Mouse (Mus musculus): ENCODE data around the gene Siglecg. TPM values are rescaled to one million over a fixed set of nuclear protein-coding genes. Genes with fewer than 3 reads are reported as not detected.
A peak's percentile ranks its signal among the peaks of the same experiment; 100 is the strongest.

The Siglecg gene
- polyA plus RNA-seq, 1 experiment from 2014 or later, result 0.06 TPM

DNA sequence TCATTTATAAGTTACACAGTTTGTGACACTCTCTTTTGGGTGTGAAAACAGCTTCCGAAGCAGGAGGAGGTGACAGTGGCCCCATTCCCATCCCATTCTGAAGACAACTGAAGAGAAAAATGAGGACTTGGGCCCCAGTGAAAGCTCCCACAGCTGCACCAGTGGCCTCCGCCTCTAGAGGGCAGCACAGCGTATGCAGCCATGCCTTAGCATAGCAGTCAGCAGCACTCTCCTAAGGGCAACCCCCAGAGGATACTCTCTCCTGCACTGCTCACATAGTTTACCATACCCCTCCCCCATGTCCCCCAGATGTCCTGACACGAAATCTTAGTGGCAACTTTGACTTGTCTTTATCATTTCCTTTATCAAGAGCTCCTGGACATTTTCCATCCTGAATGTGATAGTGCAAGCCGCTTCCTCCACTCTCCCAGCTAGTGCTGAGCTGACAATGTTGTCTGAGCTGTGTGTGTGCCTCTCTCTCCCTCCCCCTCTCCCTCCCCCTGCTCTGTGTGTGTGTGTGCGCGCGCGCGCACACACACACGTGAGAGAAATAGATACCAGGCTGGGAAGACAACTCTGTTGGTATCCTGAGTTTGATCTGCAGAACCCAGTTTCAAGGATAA, 15.1 kb downstream of the Siglecg start:
- no peaks in the 10 kb centered on the region for H3K36me3 ChIP-seq
- peak; percentile 65 for ATAC-seq (ENCODE audit: insufficient number of reproducible peaks, low FRiP score, low TSS enrichment, low read depth)
- 13% methylated on average over 11 of the region's 11 CpGs for WGBS
- no peak overlapping the region for H3K4me3 ChIP-seq
- H3K9me3 ChIP-seq, result no peaks in the 10 kb centered on the region
- H3K27me3 ChIP-seq, result no peaks in the 10 kb centered on the region
- 0 out of 2 replicates have a peak, but pooled peaks cover 5% of the 10 kb centered on the region for H3K4me1 ChIP-seq
- no peak overlapping the region for H3K27ac ChIP-seq
- no peak overlapping the region for H3K9ac ChIP-seq
- no peak overlapping the region for H3K4me2 ChIP-seq

DNA sequence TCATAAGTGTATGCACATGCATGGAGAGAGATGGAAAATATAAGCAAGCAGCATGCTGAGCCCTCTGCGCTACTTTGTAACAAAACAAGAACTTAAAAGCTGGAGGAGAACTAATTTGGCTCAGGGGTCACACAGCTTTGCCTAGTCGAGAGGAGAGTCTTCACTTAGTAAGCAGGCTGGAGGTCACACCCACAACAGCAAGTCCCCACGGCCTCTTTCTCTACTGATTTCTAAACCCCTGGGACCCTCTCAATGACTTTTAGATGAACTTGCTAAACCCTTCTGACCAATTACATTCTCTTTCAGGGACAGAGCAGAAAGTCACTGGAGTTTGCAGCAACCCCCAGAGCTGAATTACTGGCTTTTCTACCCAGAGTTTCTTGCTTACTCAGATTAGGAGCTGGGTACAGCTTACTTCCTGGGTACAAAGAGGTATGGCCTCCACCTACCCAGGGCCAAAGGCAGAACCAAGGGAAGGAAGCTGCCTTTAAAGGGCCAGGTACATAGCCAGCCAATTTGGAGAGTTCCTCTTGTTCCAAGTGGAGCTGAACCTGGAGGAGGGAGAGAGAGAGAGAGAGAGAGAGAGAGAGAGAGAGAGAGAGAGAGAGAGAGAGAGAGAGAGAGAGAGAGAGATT, 16.1 kb downstream of the Siglecg start:
- H3K27ac ChIP-seq, result no peak overlapping the region
- no peaks in the 10 kb centered on the region for H3K36me3 ChIP-seq
- H3K4me2 ChIP-seq, result no peak overlapping the region
- H3K27me3 ChIP-seq, result no peaks in the 10 kb centered on the region
- no peak overlapping the region for H3K4me3 ChIP-seq
- H3K9me3 ChIP-seq, result no peaks in the 10 kb centered on the region
- H3K9ac ChIP-seq, result no peak overlapping the region
- H3K4me1 ChIP-seq, result 0 out of 2 replicates have a peak, but pooled peaks cover 5% of the 10 kb centered on the region
- 69% methylated on average over 3 of the region's 3 CpGs for WGBS
- ATAC-seq (ENCODE audit: insufficient number of reproducible peaks, low FRiP score, low TSS enrichment, low read depth), result no peak

DNA sequence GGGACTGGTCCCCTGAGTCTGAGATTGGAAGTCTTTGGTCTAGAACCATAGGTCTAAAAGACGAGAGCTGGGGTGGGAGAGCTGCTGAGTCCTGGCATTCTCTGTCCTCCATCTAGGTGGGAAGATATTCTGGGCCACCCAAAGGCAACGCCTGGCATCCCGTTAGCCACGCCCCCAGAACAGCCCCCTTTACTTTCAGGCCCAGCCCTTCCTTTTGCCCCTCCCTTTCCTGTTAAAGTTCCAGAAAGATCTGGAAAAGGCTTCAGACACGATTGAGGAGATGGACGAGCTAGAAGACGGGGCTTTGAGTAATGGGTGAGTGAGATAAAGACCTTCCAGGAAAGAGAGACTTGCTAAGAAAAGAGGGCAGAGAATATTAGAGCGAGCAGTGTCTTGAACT, 19.4 kb downstream of the Siglecg start, which contains the start of gene Lim2:
Lim2 (plus strand) TSS at position 265 of the 400 bp plus-strand sequence.
- Histone ChIP-seq H3K27me3 (no peaks in the 10 kb centered on the region), H3K4me1 (0 out of 2 replicates have a peak, but pooled peaks cover 5% of the 10 kb centered on the region), H3K36me3 (no peaks in the 10 kb centered on the region), H3K9ac (no peak within 1 kb of the TSS), H3K27ac (no peak within 1 kb of the TSS), H3K9me3 (no peaks in the 10 kb centered on the region), H3K4me2 (no peak within 1 kb of the TSS), H3K4me3 (no peak within 1 kb of the TSS)
- ATAC-seq (ENCODE audit: insufficient number of reproducible peaks, low FRiP score, low TSS enrichment, low read depth), result no peak
- WGBS, result 88% methylated on average over 8 of the region's 8 CpGs

- H3K36me3 ChIP-seq, result no peaks in the 10 kb centered on the region
- no peaks in the 10 kb centered on the region for H3K27me3 ChIP-seq
- H3K9me3 ChIP-seq, result no peaks in the 10 kb centered on the region
- ATAC-seq (ENCODE audit: insufficient number of reproducible peaks, low FRiP score, low TSS enrichment, low read depth), result no peak
- H3K4me1 ChIP-seq, result no peaks in the 10 kb centered on the region
- WGBS, result 54% methylated on average over 4 of the region's 4 CpGs
- no peak overlapping the region for H3K4me3 ChIP-seq
- H3K27ac ChIP-seq, result no peak overlapping the region
- no peak overlapping the region for H3K4me2 ChIP-seq
- no peak overlapping the region for H3K9ac ChIP-seq
Observed at GRCm38 (mm10) chr7:43429500-43429899, 21.5 kb downstream of the Siglecg start.

- no peak overlapping the region for H3K9ac ChIP-seq
- no peaks in the 10 kb centered on the region for H3K36me3 ChIP-seq
- no peak for ATAC-seq (ENCODE audit: insufficient number of reproducible peaks, low FRiP score, low TSS enrichment, low read depth)
- no peaks in the 10 kb centered on the region for H3K4me1 ChIP-seq
- H3K4me3 ChIP-seq, result no peak overlapping the region
- H3K9me3 ChIP-seq, result no peaks in the 10 kb centered on the region
- WGBS, result 70% methylated on average over 4 of the region's 4 CpGs
- no peak overlapping the region for H3K4me2 ChIP-seq
- no peak overlapping the region for H3K27ac ChIP-seq
- H3K27me3 ChIP-seq, result no peaks in the 10 kb centered on the region
Observed at GRCm38 (mm10) chr7:43432891-43433290, 24.9 kb downstream of the Siglecg start.

DNA sequence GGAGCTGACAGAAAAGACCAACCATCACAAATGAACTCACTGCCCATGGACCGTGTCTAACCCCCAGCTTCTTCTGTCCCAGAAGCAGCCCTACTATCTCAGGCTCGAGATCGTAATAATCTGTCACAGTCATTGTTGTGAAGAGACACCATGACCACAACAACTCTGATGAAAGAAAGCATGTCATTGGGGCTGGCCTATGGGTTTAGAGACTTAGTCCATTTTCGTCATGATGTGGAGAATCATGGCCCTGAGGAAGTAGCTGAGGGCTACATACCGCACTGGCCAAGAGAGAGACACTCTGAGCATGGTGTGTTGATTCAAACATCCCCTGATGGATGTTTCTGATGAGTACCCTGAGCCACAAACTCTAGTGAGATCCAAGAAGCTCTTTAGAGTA, 26.7 kb downstream of the Siglecg start:
- Histone ChIP-seq H3K27ac (no peak overlapping the region), H3K9me3 (no peaks in the 10 kb centered on the region), H3K4me3 (no peak overlapping the region), H3K9ac (no peak overlapping the region), H3K27me3 (no peaks in the 10 kb centered on the region), H3K36me3 (no peaks in the 10 kb centered on the region), H3K4me1 (no peaks in the 10 kb centered on the region), H3K4me2 (no peak overlapping the region)
- ATAC-seq (ENCODE audit: insufficient number of reproducible peaks, low FRiP score, low TSS enrichment, low read depth), result no peak
- WGBS, result 85% methylated on average over 5 of the region's 5 CpGs

DNA sequence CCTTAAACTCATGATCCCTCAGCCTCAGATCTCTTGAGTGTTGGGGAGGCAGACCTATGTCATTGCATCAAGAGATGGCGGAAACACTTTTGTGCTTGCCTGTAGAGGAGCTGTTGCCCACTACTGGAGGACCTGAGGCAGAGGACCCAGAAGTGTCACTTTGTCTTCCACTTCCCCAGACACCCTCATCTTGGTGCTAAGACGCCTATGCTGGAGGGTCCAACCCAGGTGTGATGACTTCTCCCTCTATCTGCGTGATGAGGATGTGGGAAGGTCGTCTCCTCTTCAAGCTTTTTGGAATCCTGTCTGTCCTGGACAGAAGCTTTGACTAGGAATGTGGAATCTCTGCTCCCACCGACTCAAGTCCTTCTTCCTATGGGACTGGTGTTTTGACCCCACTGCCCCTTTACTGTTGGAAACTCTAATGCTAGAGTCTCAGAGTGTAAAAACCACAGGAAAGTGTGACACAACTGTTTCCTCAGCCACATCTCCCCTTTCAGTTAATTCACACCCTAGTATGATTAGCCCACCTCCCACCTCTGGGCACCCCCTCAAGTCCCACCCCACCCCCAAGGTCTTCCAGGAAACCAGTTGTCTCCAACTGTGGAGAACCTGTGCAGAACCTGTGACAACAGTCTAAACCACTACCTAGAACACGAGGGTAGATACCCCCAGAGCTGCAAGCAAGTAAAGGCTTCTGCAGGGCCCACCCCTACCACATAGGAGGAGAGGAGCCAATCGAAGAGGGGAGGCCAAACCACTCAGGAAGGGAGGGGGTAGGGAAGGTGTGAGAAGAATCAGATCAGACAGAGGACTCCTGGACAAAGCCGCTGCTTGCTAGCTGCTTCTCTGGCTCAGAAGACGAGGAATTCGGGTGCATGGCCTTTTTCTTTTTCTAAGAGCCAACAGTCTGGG, 28.6 kb downstream of the Siglecg start, which contains the start of gene Nkg7:
Nkg7 (plus strand) TSS at position 733 of the 915 bp plus-strand sequence.
- Histone ChIP-seq H3K4me2 (no peak within 1 kb of the TSS), H3K36me3 (no peaks in the 10 kb centered on the region), H3K4me3 (no peak within 1 kb of the TSS), H3K27ac (no peak within 1 kb of the TSS), H3K9me3 (no peaks in the 10 kb centered on the region), H3K27me3 (no peaks in the 10 kb centered on the region), H3K9ac (no peak within 1 kb of the TSS), H3K4me1 (no peaks in the 10 kb centered on the region)
- no peak for ATAC-seq (ENCODE audit: insufficient number of reproducible peaks, low FRiP score, low TSS enrichment, low read depth)
- 65% methylated on average over 10 of the region's 10 CpGs for WGBS

DNA sequence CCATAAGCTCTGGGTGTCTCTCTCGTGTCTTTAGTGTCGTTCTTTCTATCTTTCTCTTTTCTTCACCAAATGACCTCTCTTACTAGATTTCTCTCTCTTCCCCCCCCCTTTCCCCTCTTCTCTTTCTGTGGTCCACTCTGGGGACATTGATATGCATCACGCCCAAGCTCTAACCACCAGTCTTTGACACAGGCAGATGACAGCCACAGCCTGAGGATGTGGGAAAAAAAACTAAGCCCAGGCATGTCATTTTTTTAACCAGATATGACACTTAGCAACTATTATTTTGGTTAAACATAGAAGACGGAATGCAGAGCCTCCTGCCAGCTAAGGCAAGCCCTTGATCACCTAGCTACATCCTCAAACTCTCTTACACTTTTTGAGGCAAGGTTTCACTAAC, 30.6 kb downstream of the Siglecg start:
- no peaks in the 10 kb centered on the region for H3K36me3 ChIP-seq
- no peak overlapping the region for H3K27ac ChIP-seq
- peaks cover 8% of the 10 kb centered on the region for H3K4me1 ChIP-seq
- H3K9me3 ChIP-seq, result no peaks in the 10 kb centered on the region
- no peaks in the 10 kb centered on the region for H3K27me3 ChIP-seq
- WGBS, result 75% methylated on average over 4 of the region's 4 CpGs
- H3K9ac ChIP-seq, result no peak overlapping the region
- no peak for ATAC-seq (ENCODE audit: insufficient number of reproducible peaks, low FRiP score, low TSS enrichment, low read depth)
- no peak overlapping the region for H3K4me2 ChIP-seq
- H3K4me3 ChIP-seq, result no peak overlapping the region

DNA sequence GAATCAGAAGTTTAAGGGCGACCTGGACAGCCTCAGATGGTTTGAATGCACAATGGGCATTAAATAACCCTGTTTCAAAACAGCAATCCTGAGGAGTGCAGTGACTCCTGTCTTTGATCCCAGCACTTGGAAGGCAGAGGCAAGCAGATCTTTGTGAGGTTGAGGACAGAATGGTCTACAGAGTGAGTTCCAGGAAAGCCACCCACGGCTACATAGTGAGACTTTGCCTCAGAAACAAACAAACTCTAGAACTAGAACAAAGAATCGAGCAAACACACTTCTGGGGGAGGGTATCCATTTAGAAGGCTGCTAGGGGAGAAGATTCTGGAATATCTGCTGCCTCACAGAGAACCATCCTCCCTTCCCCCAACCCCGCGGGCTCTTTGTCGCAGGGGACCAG, 32.5 kb downstream of the Siglecg start, which contains the start of gene Cldnd2:
Cldnd2 (plus strand) TSS at position 301 of the 400 bp plus-strand sequence.
- no peak for ATAC-seq (ENCODE audit: insufficient number of reproducible peaks, low FRiP score, low TSS enrichment, low read depth)
- 85% methylated on average over 6 of the region's 6 CpGs for WGBS
- H3K36me3 ChIP-seq, result no peaks in the 10 kb centered on the region
- H3K27ac ChIP-seq, result no peak within 1 kb of the TSS
- no peak within 1 kb of the TSS for H3K4me3 ChIP-seq
- peaks cover 18% of the 10 kb centered on the region for H3K4me1 ChIP-seq
- no peaks in the 10 kb centered on the region for H3K27me3 ChIP-seq
- H3K9me3 ChIP-seq, result no peaks in the 10 kb centered on the region
- H3K9ac ChIP-seq, result no peak within 1 kb of the TSS
- H3K4me2 ChIP-seq, result no peak within 1 kb of the TSS

DNA sequence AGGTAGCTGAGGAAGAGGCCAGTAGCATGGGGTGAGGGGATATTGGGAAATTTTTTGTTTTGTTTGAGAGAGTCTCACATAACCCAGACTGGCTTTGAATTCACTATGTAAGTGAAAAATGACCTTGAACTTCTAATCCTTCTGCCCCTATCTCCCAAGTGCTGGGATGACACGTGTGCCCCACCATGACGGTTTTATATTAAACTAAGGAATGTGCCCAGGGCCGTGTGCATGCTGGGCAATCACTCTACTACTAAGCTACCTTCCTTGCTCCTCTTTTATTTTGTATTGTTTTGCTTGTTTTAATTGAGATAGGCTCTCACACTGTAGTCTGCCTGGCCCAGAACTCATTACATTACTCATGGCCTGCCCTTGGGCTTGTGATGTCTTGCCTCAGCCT, 33.1 kb downstream of the Siglecg start:
- no peak for ATAC-seq (ENCODE audit: insufficient number of reproducible peaks, low FRiP score, low TSS enrichment, low read depth)
- peaks cover 18% of the 10 kb centered on the region for H3K4me1 ChIP-seq
- H3K36me3 ChIP-seq, result no peaks in the 10 kb centered on the region
- H3K9me3 ChIP-seq, result no peaks in the 10 kb centered on the region
- H3K27ac ChIP-seq, result no peak overlapping the region
- H3K9ac ChIP-seq, result no peak overlapping the region
- no peak overlapping the region for H3K4me2 ChIP-seq
- no peak overlapping the region for H3K4me3 ChIP-seq
- WGBS, result 73% methylated on average over 3 of the region's 3 CpGs
- no peaks in the 10 kb centered on the region for H3K27me3 ChIP-seq

- Histone ChIP-seq H3K27ac (peak overlapping the region; percentile 98), H3K9ac (peak overlapping the region; percentile 46), H3K9me3 (no peaks in the 10 kb centered on the region), H3K36me3 (no peaks in the 10 kb centered on the region), H3K4me3 (peak overlapping the region; percentile 60), H3K4me1 (peaks cover 18% of the 10 kb centered on the region), H3K4me2 (peak overlapping the region; percentile 80), H3K27me3 (no peaks in the 10 kb centered on the region)
- ATAC-seq (ENCODE audit: insufficient number of reproducible peaks, low FRiP score, low TSS enrichment, low read depth), result no peak
- WGBS, result 14% methylated on average over 9 of the region's 9 CpGs
Observed at GRCm38 (mm10) chr7:43442684-43443083, 34.7 kb downstream of the Siglecg start.

Measured in limb, embryonic 15.5 days (tissue).